Mouse (Mus musculus) MEL (cell line): ENCODE results near the gene Csad.

Source experiments
- CHD1 ChIP-seq: IDR thresholded peaks from 2 replicates; pipeline ENCODE4 v1.6.1; 2012; ENCODE audit warnings: low read depth, mild to moderate bottlenecking, inconsistent platforms, low read length, improper control_type of control experiment
- CHD2 ChIP-seq: IDR thresholded peaks from 2 replicates; pipeline ENCODE4 v1.6.1; 2011; ENCODE audit warnings: low read length, improper control_type of control experiment
- CTCF ChIP-seq, 3 experiments: IDR thresholded peaks in 2 of 3; conservative IDR thresholded peaks in 1 of 3; 2 replicates each; pipeline ENCODE4 v1.5.1; 2011 to 2012; ENCODE audit warnings: low read length in 3 of 3, low read depth in 2 of 3, mild to moderate bottlenecking in 2 of 3, improper control_type of control experiment in 1 of 3, inconsistent platforms in 1 of 3, mixed read lengths in 1 of 3, moderate library complexity in 1 of 3; ENCODE audit not compliant: control insufficient read depth in 1 of 3, insufficient read depth in 1 of 3, poor library complexity in 1 of 3, severe bottlenecking in 1 of 3
- GABPA ChIP-seq: IDR thresholded peaks from 2 replicates; pipeline ENCODE4 v1.6.1; 2012; ENCODE audit warnings: low read depth, mild to moderate bottlenecking, inconsistent platforms, low read length, improper control_type of control experiment, moderate library complexity
- MYB ChIP-seq: IDR thresholded peaks from 2 replicates; pipeline ENCODE4 v1.6.1; 2011; ENCODE audit warnings: mild to moderate bottlenecking, low read depth, low read length, improper control_type of control experiment
- POLR2A ChIP-seq, 2 experiments: IDR thresholded peaks; 2 replicates each; pipeline ENCODE4 v1.6.1; 2011 to 2012; ENCODE audit warnings: low read length in 2 of 2, mild to moderate bottlenecking in 2 of 2, control low read depth in 1 of 2, improper control_type of control experiment in 1 of 2, low read depth in 1 of 2, moderate library complexity in 1 of 2; ENCODE audit not compliant: control insufficient read depth in 1 of 2, insufficient read depth in 1 of 2, poor library complexity in 1 of 2
- RAD21 ChIP-seq: IDR thresholded peaks from 2 replicates; pipeline ENCODE4 v1.6.1; 2011; ENCODE audit warnings: mild to moderate bottlenecking, low read depth, low read length, improper control_type of control experiment
- ZC3H11A ChIP-seq: IDR thresholded peaks from 2 replicates; pipeline ENCODE4 v1.6.1; 2012; ENCODE audit warnings: low read depth, mild to moderate bottlenecking, inconsistent platforms, low read length, improper control_type of control experiment

GRCm38 (mm10) chr15:102233896-102234295, 29.4 kb upstream of the Csad start:
- TF ChIP-seq CHD2 (no peak), CTCF (IDR thresholded peaks at IDR 0.05 in 2 of 3, conservative IDR thresholded peaks at IDR 0.05 in 1 of 3; ENCODE audit: control insufficient read depth in 1 of 3, insufficient read depth in 1 of 3, low read depth in 2 of 3, low read length in 3 of 3, poor library complexity in 1 of 3, severe bottlenecking in 1 of 3) (no peak), RAD21 (no peak), POLR2A (IDR thresholded peaks at IDR 0.05; ENCODE audit: control insufficient read depth in 1 of 2, insufficient read depth in 1 of 2, low read depth in 1 of 2, low read length in 2 of 2, poor library complexity in 1 of 2) (no peak), CHD1 (no peak), ZC3H11A (no peak), GABPA (no peak), MYB (no peak)
